Mouse (Mus musculus): ENCODE measurements around the gene Rap2a. TPM values are rescaled to one million over a fixed set of nuclear protein-coding genes. Genes with fewer than 3 reads are reported as not detected.

The Rap2a gene
- total and polyA plus RNA-seq, 3 experiments: 5.1 to 8.6 TPM; not detected in 1

Other genes starting within 250 kb of the Rap2a start
- gene Mbnl2, start 202.8 kb upstream of the Rap2a start, total RNA-seq (2012; rRNA removed): 5.6 and 6.5 TPM in 2 replicates
- gene Mbnl2, start 202.8 kb upstream of the Rap2a start, polyA plus RNA-seq (2012; ENCODE audit: insufficient read depth in 1 of 2, insufficient read length in 2 of 2, low read depth in 1 of 2, low replicate concordance in 2 of 2, missing spikeins in 1 of 2): 1 to 10 TPM in 1 of 2 experiments, not detected in 1; 8.6 TPM

All from MEL (cell line).